Mouse (Mus musculus) thymus, postnatal 4 days (tissue): ENCODE measurements at regions not wholly inside any gene's neighbourhood (a gene's known extent, or its start where the extent isn't known, plus 50 kb on each side); places are given as distances from the start of the nearest gene placed in this dataset.
A peak's percentile ranks its signal among the peaks of the same experiment; 100 is the strongest.
"Not testable (repeated sequence)": the region's sequence is repeated elsewhere in the genome, so short reads cannot be mapped to it uniquely, and the experiment has no call there.

Source experiments
- DNase-seq: peaks from one replicate; pipeline ENCODE4 v3.0.0; 2021

DNA sequence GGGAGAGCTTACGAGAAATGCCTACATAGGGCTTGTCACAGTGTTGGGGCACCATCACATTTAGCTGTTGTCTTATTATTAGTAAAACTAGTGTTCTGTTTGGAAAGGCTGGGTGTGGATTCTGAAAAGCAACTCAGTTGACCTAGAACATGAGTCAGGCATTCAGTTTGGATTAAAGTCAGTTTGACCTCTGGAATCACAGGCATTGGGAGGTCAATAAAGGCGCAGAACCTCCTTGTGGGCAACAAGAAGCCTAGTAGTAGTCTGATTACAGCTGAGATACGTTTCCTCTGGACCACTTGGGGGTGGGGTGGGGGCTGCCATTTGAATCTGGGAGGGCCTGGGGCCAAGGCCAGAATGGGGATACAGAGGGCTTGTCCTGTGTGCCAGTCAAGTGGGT is 52.1 kb upstream of the Map3k1 start:
- no peak for DNase-seq

DNA sequence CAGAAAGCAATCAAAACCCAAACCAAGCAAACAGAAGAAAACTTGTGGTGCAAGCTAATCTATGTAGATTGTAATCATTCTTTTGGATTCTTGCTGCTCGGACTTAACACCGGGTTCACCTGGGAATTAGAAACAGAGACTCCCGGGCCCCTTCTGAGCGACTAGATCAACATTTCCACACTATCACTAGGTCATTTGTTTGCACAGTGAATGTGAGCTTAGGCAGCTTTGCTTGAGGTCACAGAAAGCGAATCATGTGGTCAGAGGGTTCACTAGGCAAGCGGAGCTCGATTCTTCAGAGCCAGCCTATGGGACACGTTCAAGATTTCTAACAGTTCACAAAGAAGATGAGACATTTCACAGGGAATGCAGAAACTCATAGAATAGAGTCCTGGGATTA is 53.5 kb upstream of the Map3k1 start:
- DNase-seq: no peak

DNA sequence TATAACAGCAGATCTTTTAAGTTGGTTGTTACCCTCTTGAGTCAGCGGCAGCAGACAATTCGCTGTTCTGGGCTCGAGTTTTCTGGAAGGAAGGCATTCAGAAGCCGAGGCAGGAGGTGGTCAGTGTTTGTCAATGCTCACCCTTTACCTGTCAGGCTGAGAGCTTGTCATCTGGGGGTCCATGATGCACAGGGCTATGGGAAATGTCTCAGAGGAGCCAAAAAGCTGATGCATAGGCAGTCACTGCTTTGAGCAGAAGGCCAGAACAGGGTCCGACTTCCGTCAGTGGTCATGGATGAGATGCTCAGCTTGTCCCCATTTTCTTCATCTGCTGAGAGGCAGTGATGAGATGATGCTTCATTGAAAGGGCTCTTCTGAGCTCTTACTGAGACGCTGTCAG is 57.2 kb upstream of the Map3k1 start:
- DNase-seq: no peak

DNA sequence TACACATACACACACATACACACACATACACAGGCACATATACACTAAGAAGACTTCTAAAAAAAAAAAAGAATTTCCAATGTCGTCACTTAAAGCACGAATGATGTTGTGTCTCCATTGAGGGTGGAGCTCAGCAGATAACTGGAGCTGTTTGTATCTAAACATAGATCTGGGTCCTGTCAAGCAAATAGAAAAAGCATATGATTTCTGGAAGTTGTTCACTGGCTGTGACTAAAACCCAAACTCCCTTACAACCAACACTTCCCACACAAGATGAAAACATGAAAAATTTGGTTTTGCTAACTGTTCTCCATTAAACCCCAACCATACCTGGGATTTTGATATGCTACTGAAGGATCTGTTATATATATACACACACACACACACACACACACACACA is 58.5 kb upstream of the Map3k1 start:
- no peak for DNase-seq

GRCm38 (mm10) chr13:111867763-111868725 is 59.3 kb upstream of the Map3k1 start:
- peak; percentile 80 for DNase-seq

GRCm38 (mm10) chr13:111868947-111869346 is 60.2 kb upstream of the Map3k1 start:
- no peak for DNase-seq

DNA sequence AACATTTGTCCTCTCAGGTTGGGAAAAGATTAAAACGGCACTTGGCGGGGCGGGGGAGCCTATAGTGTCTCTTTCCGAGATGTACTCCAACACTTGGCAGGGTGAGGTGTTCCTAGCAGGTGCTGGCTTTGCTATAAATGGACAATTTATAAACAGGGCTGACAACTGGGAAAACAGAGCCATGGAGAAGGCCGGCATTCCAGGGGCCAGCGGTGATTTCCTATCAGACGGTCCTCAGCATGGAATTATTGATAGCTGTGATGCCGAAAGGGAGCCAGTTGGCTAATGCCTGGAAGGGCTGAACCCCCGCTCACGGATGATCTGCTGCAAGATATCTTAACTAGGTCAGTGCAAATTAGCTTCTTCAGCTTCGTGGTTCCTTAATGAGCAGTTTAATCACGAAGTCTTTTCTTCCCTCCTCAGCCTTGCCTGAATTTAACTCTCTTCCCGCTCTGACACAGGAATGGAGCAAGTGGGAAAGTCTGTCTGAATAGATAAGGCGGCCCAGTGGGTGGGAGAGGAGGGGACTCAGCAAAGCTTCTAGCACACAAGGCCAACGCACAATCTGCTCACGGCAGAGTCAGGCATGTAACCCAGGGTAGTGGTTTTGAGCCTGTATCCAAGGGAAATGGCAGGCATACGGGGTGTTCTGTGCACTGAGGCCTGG is 61.1 kb upstream of the Map3k1 start:
- peak; percentile 16 for DNase-seq

GRCm38 (mm10) chr13:111870505-111870904 is 61.7 kb upstream of the Map3k1 start:
- DNase-seq: no peak

DNA sequence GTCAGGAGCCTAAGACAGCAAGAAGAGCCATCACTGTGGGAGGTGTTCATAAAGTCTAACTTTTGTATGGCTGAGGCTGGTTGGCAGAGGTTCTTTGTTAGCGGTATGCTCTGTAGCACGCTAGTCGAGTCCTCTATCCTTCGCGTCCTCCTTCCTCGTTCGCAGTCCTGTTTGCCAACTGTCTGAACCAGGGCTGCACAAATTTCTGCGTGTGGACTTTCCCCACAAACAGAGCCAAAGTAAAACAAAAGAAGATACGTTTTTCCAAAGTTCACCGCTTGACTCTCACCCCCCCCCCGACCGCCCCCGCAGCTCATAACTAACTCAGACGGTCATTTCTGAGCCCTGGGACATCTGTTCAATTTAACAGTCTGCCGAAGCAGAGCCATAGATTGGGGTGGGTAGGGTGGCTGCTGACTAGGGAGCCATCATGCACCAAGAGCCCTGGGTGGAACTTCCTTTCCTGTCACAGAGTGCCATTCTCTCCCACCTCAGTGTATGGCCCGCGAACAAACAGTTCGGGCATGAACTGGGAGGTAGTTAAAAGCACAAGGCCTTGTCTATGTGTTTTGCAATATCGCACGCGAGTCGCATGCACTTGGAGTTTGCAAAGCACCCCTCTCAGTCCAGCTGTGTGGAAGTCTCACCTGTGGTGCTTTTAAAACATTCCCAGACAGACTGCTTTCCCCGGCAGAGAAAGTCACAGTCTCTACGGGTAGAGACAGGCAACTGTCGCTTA is 63.0 kb upstream of the Map3k1 start:
- DNase-seq: no peak

DNA sequence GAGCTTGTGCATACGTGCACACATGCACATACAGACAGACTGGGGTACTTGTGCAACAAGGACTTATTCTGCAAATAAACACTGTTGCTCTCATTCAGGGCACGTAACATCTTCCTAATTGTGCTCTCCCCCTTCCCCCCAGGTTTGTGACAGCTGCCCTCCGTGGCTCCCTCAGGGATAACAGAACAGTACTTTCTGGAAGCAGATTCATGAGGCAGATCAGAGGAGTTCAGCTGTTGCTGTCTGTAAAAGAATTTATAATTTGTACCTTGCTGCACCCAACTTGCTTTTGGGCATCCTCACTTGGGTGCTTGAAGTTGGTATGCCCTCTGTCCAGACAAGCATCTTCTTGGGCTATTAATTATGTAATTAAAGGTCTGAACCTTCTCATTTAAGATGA is 65.5 kb upstream of the Map3k1 start:
- no peak for DNase-seq

- DNase-seq: no peak
Observed at GRCm38 (mm10) chr13:111876404-111876803, 67.6 kb upstream of the Map3k1 start.

DNA sequence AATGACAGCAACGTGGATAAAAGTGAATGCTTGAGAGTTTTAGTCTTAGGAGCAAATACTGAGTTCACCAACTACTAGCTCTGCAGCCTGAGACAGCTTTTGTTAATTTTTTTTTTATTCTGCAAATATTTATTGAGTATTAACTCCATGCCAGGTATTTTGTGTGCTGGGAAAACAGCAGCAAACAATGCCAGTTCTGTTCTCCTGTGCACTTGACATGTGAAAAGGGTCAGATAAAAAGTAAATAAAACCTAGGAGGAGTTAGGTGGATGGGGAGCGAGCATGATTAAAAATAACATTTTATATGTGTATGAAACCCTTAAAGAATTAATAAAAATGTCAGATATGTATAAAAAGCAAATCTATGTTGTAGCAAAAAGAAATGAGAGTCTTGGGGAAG is 68.1 kb upstream of the Map3k1 start:
- no peak for DNase-seq

GRCm38 (mm10) chr13:111883768-111884566 is 75.2 kb upstream of the Map3k1 start:
- DNase-seq: not testable (repeated sequence)

GRCm38 (mm10) chr13:111890792-111891191 is 82.0 kb upstream of the Map3k1 start:
- no peak for DNase-seq

DNA sequence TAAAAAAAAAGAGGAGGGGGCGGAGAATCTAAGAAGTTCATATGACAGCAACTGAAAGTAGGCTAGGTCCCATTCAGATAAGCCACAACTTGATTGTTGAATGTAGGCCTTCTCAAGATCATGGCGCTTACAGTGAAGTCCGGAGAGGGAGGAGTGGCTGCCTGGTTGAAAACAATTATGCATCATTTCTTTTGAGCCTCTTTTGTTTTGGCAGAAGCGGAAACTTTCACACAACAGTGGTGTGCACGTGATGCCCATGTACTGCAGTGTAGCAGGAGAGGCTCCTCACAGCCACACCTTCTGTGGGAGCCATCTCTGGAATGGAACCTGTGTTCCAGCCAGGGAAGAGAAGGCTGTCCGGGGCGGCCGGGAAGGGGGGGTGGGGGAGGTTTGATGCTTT is 83.3 kb upstream of the Map3k1 start:
- no peak for DNase-seq

- no peak for DNase-seq
Observed at GRCm38 (mm10) chr13:111893221-111893713, 84.5 kb upstream of the Map3k1 start.

DNA sequence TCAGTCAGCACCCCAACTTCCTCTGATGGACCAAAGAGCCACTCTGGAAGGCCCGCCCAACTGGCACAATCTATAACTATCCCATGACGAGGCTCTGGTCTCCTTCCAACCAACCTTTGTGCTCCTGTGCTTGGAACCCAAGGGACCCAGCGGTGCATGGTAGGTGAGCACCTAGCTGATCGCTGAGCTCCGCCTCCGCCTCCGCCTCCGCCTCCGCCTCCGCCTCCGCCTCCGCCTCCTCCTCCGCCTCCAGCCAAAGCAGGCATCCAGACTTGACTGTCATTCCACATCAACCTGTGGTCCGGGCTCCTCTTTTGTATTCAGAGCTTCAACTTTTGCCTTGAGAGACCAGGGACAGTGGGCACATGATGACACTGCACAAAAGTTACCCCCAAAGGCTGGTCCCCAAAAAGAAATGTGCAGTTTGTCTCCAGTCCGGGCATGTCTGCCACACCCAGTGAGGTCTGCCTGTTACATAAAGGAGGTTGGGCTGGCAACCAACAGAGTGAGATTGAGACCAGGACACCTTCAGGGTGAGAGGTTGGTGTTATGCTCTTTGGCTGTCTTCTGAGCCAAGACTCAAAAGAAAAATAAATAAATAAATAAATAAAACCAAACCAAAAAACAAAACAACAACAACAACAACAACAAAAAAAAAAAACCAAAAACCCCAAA is 86.1 kb upstream of the Map3k1 start:
- peak; percentile 67 for DNase-seq

GRCm38 (mm10) chr13:111896279-111896678 is 87.5 kb upstream of the Map3k1 start:
- DNase-seq: no peak

GRCm38 (mm10) chr13:111903361-111903760 is 94.6 kb upstream of the Map3k1 start:
- no peak for DNase-seq

DNA sequence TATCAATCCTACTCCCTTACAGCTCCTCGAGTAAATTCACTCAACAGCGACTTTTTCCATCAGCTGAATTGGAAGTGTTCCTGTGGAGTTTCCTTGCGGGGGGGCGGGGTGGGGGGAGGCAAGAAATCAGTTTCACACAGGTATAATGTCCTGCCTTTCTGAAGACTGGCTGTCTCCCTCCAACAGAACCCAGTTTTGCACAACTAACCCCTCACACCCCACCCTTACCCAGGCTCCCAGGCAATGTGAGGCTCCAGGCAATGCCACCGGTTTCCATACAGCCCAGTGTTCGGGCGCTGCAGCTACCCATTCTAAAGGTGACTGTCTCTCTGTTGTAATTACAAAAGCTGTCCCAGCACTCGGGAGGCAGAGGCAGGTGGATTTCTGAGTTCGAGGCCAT is 95.1 kb upstream of the Map3k1 start:
- no peak for DNase-seq

- DNase-seq: peak; percentile 13
Observed at GRCm38 (mm10) chr13:111904616-111905212, 95.9 kb upstream of the Map3k1 start.
